Mouse (Mus musculus) lung, postnatal 0 days (tissue): Measurements from ENCODE around the gene Ddah2.

ENCODE experiments used
- CTCF ChIP-seq: IDR thresholded peaks from 2 replicates; pipeline ENCODE4 v1.5.1; 2016; ENCODE audit warnings: antibody characterized with exemption, mild to moderate bottlenecking
- EP300 ChIP-seq: IDR thresholded peaks from 2 replicates; pipeline ENCODE4 v1.6.1; 2016; ENCODE audit warnings: antibody characterized with exemption, mild to moderate bottlenecking, control low read depth

DNA sequence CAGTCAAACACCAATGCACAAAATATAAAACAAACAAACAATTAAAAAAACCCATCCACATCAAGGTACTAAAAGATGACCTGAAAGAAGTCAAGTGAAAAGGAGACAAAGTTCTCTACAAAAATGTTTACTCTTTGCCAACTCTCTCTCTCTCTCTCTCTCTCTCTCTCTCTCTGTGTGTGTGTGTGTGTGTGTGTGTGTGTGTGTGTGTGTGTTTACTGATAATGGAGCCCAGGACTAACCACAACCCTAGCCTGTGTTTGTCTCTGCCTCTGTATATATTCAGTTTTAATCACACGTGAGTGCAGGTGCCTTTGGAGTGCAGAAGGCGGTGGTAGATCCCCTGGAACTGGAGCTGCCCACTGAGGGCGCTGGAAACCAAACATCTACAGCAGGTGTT is 1.7 kb upstream of the Ddah2 start:
- TF ChIP-seq CTCF (no peak), EP300 (no peak)
